Mouse (Mus musculus) liver, embryonic 14.5 days (tissue): ENCODE measurements at regions not wholly inside any gene's neighbourhood (a gene's known extent, or its start where the extent isn't known, plus 50 kb on each side); places are given as distances from the start of the nearest gene placed in this dataset.

Source experiments
- CTCF ChIP-seq: IDR thresholded peaks from 2 replicates; pipeline ENCODE4 v1.5.1; 2016; ENCODE audit warnings: antibody characterized with exemption, low read depth, control low read depth
- EP300 ChIP-seq: IDR thresholded peaks from 2 replicates; pipeline ENCODE4 v1.6.1; 2016; ENCODE audit warnings: antibody characterized with exemption, low read depth

- no peak for TF ChIP-seq EP300
- no peak for TF ChIP-seq CTCF
Observed at GRCm38 (mm10) chr4:127736781-127737180, 234.0 kb downstream of the CK137956 start.
